Mouse (Mus musculus): ENCODE measurements at regions not wholly inside any gene's neighbourhood (a gene's known extent, or its start where the extent isn't known, plus 50 kb on each side); places are given as distances from the start of the nearest gene placed in this dataset.

DNA sequence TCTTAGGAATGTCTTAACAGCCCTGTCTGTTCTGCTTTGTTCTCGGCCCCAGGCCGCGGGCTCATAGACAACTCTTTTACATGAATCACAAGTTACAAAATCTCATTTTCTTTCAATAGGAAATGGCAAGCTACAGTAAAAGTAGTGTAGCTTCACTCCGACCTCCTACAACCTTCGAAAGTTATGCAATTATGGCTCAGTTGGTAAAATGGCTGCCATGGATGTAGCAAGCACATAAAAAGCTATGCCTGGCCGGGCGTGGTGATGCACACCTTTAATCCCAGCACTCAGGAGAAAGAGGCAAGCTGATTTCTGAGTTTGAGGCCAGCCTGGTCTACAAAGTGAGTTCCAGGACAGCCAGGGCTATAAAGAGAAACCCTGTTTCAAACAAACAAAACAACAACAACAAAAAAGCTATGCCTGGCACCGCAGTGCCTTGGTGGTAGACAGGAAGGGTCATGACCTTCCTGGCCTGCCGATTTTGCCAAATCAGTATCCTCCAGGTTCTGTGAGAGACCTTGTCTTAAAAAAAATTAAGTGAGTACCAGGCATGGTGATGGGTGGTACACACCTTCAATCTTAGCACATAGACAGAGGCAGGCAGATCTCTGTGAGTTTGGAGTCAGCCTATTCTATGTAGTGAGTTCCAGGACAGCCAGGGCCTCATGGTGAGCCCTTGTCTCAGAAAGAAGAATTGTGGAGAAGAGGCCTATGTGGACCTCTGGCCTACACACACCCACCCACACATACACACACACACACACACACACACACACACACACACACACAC, 71.8 kb upstream of the Cpsf6 start:
- TF ChIP-seq GATA4 (IDR thresholded peaks at IDR 0.05; ENCODE audit: insufficient replicate concordance, low read length): no peak

DNA sequence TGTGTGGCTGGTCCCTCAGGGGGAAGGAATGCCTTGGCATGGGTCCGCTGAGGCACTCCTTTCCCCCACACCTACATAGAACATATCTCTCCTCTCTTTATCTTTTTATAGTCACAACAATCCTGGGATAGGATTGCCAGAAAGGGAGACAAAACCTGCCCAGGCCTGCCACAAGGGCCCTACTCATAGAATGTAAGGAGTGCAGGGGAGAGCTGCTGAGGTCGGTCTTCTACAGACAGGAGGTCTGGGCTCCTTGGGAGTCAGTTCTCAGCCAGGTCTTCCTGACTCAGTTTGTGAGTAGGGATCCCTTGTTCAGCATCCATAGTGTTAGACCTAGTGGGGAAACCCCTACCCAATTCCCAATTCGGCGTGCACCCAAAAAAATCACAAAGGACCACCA, 70.8 kb upstream of the Cpsf6 start:
- no peak for TF ChIP-seq GATA4 (IDR thresholded peaks at IDR 0.05; ENCODE audit: insufficient replicate concordance, low read length)

DNA sequence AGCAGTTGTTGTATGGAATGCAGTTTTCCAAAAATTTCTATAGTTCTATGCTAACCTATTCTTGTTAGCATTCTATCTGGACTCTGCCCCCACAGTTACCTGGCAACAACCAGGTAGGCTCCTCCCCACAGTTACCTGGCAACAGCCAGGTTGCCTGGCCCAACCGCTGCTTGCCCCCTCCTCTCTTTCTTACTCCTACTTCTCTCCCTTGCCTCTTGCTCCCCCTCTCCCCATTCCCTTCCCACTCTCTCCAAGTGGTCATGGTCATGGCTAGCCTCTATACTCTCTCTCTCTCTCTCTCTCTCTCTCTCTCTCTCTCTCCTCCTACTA, 70.4 kb upstream of the Cpsf6 start:
- no peak for TF ChIP-seq GATA4 (IDR thresholded peaks at IDR 0.05; ENCODE audit: insufficient replicate concordance, low read length)

DNA sequence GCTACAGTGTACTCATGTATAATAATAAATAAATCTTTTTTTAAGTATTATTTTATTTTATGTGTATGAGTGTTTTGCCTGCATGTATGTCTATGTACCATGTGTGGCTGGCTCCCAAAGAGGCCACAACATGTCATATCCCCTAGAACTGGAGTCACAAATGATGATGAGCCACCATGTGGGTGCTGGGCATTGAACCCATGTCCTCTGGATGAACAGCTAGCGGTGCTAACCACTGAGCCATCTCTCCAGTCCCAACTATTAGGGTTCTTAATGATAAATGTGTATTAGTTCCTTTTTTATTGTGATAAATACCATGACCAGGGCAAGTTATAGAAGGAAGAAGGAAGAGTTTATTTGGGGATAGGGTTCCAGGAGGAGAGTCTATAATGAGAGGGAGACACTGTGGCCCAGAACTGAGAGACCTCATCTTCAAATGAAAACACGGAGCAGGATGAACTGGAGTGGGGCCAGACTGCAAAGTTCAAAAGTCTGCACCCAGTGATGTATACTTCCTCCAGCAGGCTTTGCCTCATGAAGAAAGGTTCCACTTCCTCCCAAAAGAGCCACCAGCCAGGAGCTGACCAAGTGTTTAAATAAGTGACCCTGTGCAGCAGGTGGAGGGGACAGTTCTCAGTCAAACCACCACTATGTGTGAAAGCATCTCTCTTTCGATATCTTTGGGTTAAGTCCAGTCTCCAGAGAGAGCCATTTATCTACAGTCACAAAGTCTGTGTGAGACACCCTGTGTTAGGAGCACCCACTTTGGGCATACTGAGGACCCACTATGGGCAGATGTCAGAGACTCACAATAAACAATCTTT, 69.8 kb upstream of the Cpsf6 start:
- TF ChIP-seq GATA4 (IDR thresholded peaks at IDR 0.05; ENCODE audit: insufficient replicate concordance, low read length): no peak

DNA sequence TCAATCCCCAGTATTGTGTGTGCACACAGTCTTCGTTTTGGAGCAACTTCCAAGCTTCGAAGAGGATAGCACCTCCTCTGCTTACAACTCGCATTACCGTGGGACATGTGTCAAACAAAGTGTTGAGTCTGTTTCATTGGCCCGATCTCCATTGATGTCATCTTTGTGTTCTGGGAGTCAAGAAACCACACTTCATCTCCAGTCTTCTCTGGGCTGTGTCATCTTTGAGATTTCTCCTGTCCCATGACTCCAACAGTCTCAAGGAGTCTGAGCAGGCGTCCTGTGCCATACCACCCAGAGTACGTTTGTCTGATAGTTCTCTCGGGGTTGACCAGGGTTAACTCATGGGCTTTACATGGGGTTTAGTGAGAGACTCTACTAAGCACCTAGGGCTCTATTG, 67.8 kb upstream of the Cpsf6 start:
- TF ChIP-seq GATA4 (IDR thresholded peaks at IDR 0.05; ENCODE audit: insufficient replicate concordance, low read length): no peak

GRCm38 (mm10) chr10:117447206-117447605, 67.4 kb upstream of the Cpsf6 start:
- TF ChIP-seq GATA4 (IDR thresholded peaks at IDR 0.05; ENCODE audit: insufficient replicate concordance, low read length): no peak

DNA sequence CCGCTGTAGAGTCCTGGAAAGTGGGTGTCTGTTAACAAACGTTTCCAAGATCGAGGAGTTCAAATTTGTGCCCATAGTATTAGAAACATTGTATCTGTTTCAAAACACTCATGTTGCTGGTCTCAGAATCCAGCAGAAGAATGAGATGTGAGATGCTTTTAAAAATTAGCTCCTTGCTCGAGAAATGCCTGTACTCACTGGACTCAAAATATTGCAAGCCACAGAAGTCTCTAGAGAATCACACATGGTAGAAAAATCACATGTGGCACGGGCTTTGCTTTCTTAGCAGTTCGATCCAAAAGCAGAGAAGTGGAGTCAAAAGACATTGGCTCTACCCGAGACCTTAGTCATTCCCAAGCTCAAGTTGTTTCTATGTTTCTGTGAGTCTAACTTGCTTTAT, 67.0 kb upstream of the Cpsf6 start:
- TF ChIP-seq GATA4 (IDR thresholded peaks at IDR 0.05; ENCODE audit: insufficient replicate concordance, low read length): no peak

DNA sequence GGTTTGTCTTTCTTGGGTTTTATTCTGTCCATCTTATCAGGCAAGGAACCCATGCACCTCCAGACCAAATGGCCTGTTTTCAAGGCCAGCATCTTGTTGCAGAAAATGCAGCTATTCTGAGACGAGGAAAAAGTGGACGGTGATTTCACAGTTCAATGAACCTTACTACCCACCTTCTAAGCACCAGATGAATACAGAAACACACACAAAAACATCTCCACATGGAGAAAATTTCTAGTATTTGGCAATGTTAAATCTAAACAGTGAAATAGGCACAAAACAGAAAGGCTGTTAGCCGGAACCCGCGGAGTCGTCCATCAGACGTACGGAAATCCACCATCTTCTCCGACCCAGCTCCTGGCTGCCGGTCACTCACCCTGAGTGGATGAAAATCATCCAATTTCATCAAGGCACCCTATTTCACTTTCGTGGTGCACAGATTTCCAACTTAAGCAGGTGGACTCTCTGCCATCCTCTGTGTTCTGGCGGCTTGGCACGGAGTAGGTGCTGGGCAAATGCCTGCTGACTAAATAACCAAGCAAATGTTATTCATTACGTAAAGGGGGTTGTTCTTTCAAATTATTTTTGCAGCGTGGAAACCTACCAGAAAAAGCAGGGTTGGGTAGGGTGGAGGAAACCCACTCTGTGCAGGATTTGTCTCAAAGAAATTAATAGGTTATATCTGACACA, 66.1 kb upstream of the Cpsf6 start:
- TF ChIP-seq GATA4 (IDR thresholded peaks at IDR 0.05; ENCODE audit: insufficient replicate concordance, low read length): no peak

- no peak for TF ChIP-seq GATA4 (IDR thresholded peaks at IDR 0.05; ENCODE audit: insufficient replicate concordance, low read length)
Observed at GRCm38 (mm10) chr10:117445181-117445790, 65.5 kb upstream of the Cpsf6 start.

- no peak for TF ChIP-seq GATA4 (IDR thresholded peaks at IDR 0.05; ENCODE audit: insufficient replicate concordance, low read length)
Observed at GRCm38 (mm10) chr10:117444761-117445160, 64.9 kb upstream of the Cpsf6 start.

- TF ChIP-seq GATA4 (IDR thresholded peaks at IDR 0.05; ENCODE audit: insufficient replicate concordance, low read length): no peak
Observed at GRCm38 (mm10) chr10:117443426-117444350, 63.9 kb upstream of the Cpsf6 start.

DNA sequence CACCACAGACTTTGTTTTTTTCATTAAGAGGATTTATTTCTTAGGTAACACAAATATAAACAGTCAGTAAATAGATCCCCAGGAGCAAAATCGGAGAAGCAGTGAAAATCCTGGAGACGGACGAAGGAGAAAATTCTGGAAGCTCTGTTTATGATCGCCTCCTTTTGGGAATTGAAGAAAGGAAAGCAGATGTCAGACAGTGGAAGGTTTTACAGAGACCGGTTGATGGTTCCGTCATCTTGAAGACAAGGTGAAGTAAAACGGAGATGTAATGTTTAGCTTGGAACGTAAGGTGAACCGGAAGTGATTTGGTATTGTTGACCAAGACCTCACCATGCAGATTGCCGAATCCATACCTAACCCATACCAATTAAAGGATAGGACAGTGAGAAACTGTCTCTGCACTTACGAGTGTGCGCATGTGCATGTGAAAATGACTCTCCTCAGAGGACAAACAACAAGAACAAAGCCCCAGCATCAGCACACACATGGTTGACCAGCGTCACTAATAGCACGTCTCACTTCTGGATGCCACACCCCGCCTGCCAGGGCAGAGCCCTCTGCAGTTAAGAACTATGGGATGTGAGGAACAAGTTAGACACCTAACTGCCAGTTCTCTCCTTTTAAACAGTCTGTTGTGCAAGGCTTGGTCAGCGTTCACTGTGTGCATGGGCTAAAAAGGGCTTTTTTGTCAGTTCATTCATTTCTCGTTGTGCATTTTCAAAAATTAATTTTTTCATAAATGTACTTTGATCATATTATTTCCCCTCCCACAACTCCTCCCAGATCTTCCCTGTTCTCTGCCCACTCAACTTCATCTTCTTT, 62.4 kb upstream of the Cpsf6 start:
- no peak for TF ChIP-seq GATA4 (IDR thresholded peaks at IDR 0.05; ENCODE audit: insufficient replicate concordance, low read length)

DNA sequence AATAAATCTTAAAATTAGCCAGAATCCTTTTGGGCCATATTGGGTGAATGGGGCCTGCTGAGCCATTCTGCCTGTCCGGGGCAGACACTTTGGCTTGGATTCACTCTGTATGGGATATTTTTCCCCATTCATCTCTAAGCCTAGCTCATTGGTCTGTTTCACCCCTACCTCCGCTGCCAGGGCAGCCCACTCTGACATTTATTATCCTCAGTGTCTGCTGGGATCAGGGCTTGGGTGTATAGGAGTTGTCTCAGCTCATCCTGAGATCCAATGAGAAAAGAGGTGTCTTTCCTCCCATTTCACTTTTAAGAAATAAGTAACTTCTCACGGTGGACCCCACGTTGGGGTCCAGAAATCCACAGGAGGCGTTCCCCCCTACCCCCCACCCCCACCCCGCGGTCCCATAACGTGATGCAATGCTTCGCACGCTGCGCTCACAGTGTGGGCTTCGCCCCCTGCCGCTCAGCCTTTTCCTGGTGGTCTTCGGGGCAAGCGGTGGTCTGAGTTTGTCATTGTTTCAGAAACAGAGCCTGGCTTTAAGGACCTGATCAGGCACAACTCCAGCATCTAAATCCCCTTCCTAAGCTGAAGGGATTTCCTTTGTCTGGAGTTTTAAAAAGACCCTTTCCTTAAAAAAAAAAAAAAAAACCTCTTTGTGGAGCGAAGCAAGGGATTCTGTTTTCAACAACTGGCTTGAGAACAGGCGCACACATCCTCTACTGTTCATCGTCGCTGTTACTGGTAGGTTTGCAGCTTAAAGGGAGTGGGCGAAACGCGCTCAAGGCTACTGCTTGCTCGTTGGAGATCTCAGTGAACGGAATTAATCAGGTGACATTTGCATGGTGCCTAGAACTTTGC, 61.5 kb upstream of the Cpsf6 start:
- TF ChIP-seq GATA4 (IDR thresholded peaks at IDR 0.05; ENCODE audit: insufficient replicate concordance, low read length): no peak

Measured in liver, adult (tissue).